ENCODE assay signal across 9 mouse cellular contexts in genomic region chr4:141425484-141426479, GRCm38 (mm10). TPM values are rescaled to one million over a fixed set of nuclear protein-coding genes. Genes with fewer than 3 reads are reported as not detected.
DNase-seq lines count a peak whose midpoint lies in the region; ATAC-seq and TF ChIP-seq lines count a peak whose summit lies in the region.
"Had no signal": no experiment of that assay in that cellular context is flagged by ENCODE, and none has a peak within 500 bp of the region (broad histone marks: within the 10 kb centered on the region; RNA-seq: fewer than 3 reads in every experiment).

No protein-coding gene starts in this region.

- peak; percentile 84 for ATAC-seq in midbrain, embryonic 12.5 days (ENCODE audit: low FRiP score, low read depth)
- ATAC-seq in stomach, embryonic 15.5 days (ENCODE audit: insufficient read depth, low FRiP score, low read depth), result peak; percentile 67

- H3K9me3 ChIP-seq in midbrain, embryonic 12.5 days, result no peaks in the 10 kb centered on the region
- H3K9me3 ChIP-seq in stomach, embryonic 15.5 days, result no peaks in the 10 kb centered on the region

- H3K4me1 ChIP-seq in heart, adult 2 months (ENCODE audit: control insufficient read depth, insufficient read depth, low read length), result peaks cover 3% of the 10 kb centered on the region; the same call in 1 of the 2 replicates
- peaks cover 8% of the 10 kb centered on the region for H3K4me1 ChIP-seq in midbrain, embryonic 12.5 days
- peaks cover 27% of the 10 kb centered on the region for H3K4me1 ChIP-seq in stomach, embryonic 15.5 days

- H3K4me2 ChIP-seq in midbrain, embryonic 12.5 days (replicated peaks), result peak overlapping the region; percentile 60
- peak overlapping the region; percentile 62 for H3K4me2 ChIP-seq in stomach, embryonic 15.5 days

- peak; percentile 99 for DNase-seq in heart, adult 11 months
- no peak for DNase-seq in heart, adult 8-10 months (ENCODE audit: low spot score)
- peak; percentile 53 for DNase-seq in embryo, embryonic 11 days
- peak; percentile 75 to 82 for DNase-seq in heart, adult 2 months
- DNase-seq in kidney, adult 18-20 months, result peak; percentile 71
- DNase-seq in left cerebral cortex, postnatal 36 days (ENCODE audit: low spot score in 2 of 2), result peak; percentile 77 to 79

- peak overlapping the region; percentile 35 for H3K9ac ChIP-seq in heart, adult 2 months (ENCODE audit: low read depth, low read length)
- peak overlapping the region; percentile 46 for H3K9ac ChIP-seq in midbrain, embryonic 12.5 days (replicated peaks)
- H3K9ac ChIP-seq in stomach, embryonic 15.5 days, result peak overlapping the region; percentile 13; the same call in 1 of the 2 replicates

- peak overlapping the region; percentile 38 for H3K4me3 ChIP-seq in heart, adult 2 months
- peak overlapping the region; percentile 39 for H3K4me3 ChIP-seq in midbrain, embryonic 12.5 days
- peak overlapping the region; percentile 34 for H3K4me3 ChIP-seq in stomach, embryonic 15.5 days (replicated peaks)

- H3K27me3 ChIP-seq in heart, adult 2 months (ENCODE audit: control insufficient read depth, insufficient read depth, low read length), result no peaks in the 10 kb centered on the region
- H3K27me3 ChIP-seq in midbrain, embryonic 12.5 days, result peaks cover 56% of the 10 kb centered on the region
- 0 out of 2 replicates have a peak, but pooled peaks cover 3% of the 10 kb centered on the region for H3K27me3 ChIP-seq in stomach, embryonic 15.5 days (replicated peaks)

- peak overlapping the region; percentile 90 for H3K27ac ChIP-seq in heart, adult 2 months
- no peak overlapping the region for H3K27ac ChIP-seq in midbrain, embryonic 12.5 days (replicated peaks)
- peak overlapping the region; percentile 62 for H3K27ac ChIP-seq in stomach, embryonic 15.5 days

- peak; percentile 21; the same call in 1 of the 2 replicates for TF ChIP-seq CTCF in heart, adult 2 months (IDR thresholded peaks at IDR 0.05)

- 4% methylated on average over 36 of the region's 36 CpGs for WGBS in heart, adult 2 months
- 6% methylated on average over 35 of the region's 36 CpGs for WGBS in midbrain, embryonic 12.5 days
- WGBS in stomach, embryonic 15.5 days, result 5% methylated on average over 36 of the region's 36 CpGs

- peak; percentile 82 for TF ChIP-seq POLR2A in heart, adult 2 months (IDR thresholded peaks at IDR 0.05; ENCODE audit: insufficient read depth, low read depth, low read length)

- H3K79me2 ChIP-seq in heart, adult 2 months (replicated peaks; ENCODE audit: control insufficient read depth, insufficient read depth, low read length), result no peaks in the 10 kb centered on the region

- peak; percentile 80 for TF ChIP-seq EP300 in heart, adult 2 months (IDR thresholded peaks at IDR 0.05; ENCODE audit: insufficient read depth, low read depth, low read length)

- H3K36me3 ChIP-seq in heart, adult 2 months (ENCODE audit: control insufficient read depth, insufficient read depth, low read length), result no peaks in the 10 kb centered on the region
- H3K36me3 ChIP-seq in midbrain, embryonic 12.5 days, result no peaks in the 10 kb centered on the region
- H3K36me3 ChIP-seq in stomach, embryonic 15.5 days, result no peaks in the 10 kb centered on the region

- intact Hi-C loops in heart, adult 2 months (cut with DNase I), result no loop called here
- intact Hi-C loops in left cerebral cortex, postnatal 36 days (cut with DNase I), result no loop called here

RNA-seq across cellular contexts. Expression of gene Hspb7, which starts 5.2 kb away (rescaled TPM):
- 1,000 to 10,000 TPM; 1,512 to 1,942 (median 1,609) TPM for total RNA-seq in heart, adult 8-10 months (2022)
- total RNA-seq in heart, adult 2 months (2021), result 1,000 to 10,000 TPM; 1,066 to 1,498 TPM
- 973 and 1,028 TPM in 2 replicates for polyA plus RNA-seq in heart, adult 2 months (2012; rRNA removed)
- total RNA-seq in left cerebral cortex, postnatal 36 days (2021), result under 1 TPM; 0.18 to 0.47 TPM
- polyA plus RNA-seq in midbrain, embryonic 12.5 days (2016; fragmentation: Nextera tagmentation; extraction: Ambion mirVana), result 0.13 TPM in 1 of 2 replicates, not detected in the other
- polyA plus RNA-seq in stomach, embryonic 15.5 days (2015; fragmentation: Nextera tagmentation; extraction: Ambion mirVana), result 2.4 and 2.8 TPM in 2 replicates
- total RNA-seq: MEL had no signal

RNA-seq across cellular contexts. Expression of gene Clcnkb, which starts 10.0 kb away (rescaled TPM):
- total RNA-seq in heart, adult 8-10 months (2022), result 1 to 10 TPM in 1 of 4 experiments, under 1 TPM in 3; 0.33 to 1.5 (median 0.59) TPM
- total RNA-seq in heart, adult 2 months (2021), result under 1 TPM; 0.43 to 0.57 TPM
- polyA plus RNA-seq in heart, adult 2 months (2012; rRNA removed), result 2.1 and 4.6 TPM in 2 replicates
- total RNA-seq in left cerebral cortex, postnatal 36 days (2021), result under 1 TPM in 1 of 2 experiments, not detected in 1; 0.84 TPM
- polyA plus RNA-seq in midbrain, embryonic 12.5 days (2016; fragmentation: Nextera tagmentation; extraction: Ambion mirVana), result not detected in 2 replicates
- 0.14 TPM in 1 of 2 replicates, not detected in the other for polyA plus RNA-seq in stomach, embryonic 15.5 days (2015; fragmentation: Nextera tagmentation; extraction: Ambion mirVana)
- total RNA-seq: MEL had no signal

RNA-seq across cellular contexts. Expression of gene Srarp, which starts 10.1 kb away (rescaled TPM):
- 1 to 10 TPM in 1 of 4 experiments, under 1 TPM in 3; 0.82 to 1.5 (median 0.93) TPM for total RNA-seq in heart, adult 8-10 months (2022)
- total RNA-seq in heart, adult 2 months (2021), result 1 to 10 TPM; 1.6 to 2.2 TPM
- polyA plus RNA-seq in heart, adult 2 months (2012; rRNA removed), result 0.94 and 2.4 TPM in 2 replicates
- 1 to 10 TPM; 4.2 to 5.2 TPM for total RNA-seq in left cerebral cortex, postnatal 36 days (2021)
- 0.20 TPM in 1 of 2 replicates, not detected in the other for polyA plus RNA-seq in midbrain, embryonic 12.5 days (2016; fragmentation: Nextera tagmentation; extraction: Ambion mirVana)
- polyA plus RNA-seq in stomach, embryonic 15.5 days (2015; fragmentation: Nextera tagmentation; extraction: Ambion mirVana), result not detected in 2 replicates
- total RNA-seq: MEL had no signal

RNA-seq across cellular contexts. Expression of gene Zbtb17, which starts 18.7 kb away (rescaled TPM):
- 10 to 100 TPM; 24.8 to 28.4 (median 26.5) TPM for total RNA-seq in heart, adult 8-10 months (2022)
- 10 to 100 TPM; 22.9 to 26.4 TPM for total RNA-seq in heart, adult 2 months (2021)
- polyA plus RNA-seq in heart, adult 2 months (2012; rRNA removed), result 23.3 and 29.9 TPM in 2 replicates
- total RNA-seq in left cerebral cortex, postnatal 36 days (2021), result 10 to 100 TPM; 41.1 to 42.4 TPM
- 61.1 and 63.8 TPM in 2 replicates for polyA plus RNA-seq in midbrain, embryonic 12.5 days (2016; fragmentation: Nextera tagmentation; extraction: Ambion mirVana)
- 27.5 and 30.9 TPM in 2 replicates for polyA plus RNA-seq in stomach, embryonic 15.5 days (2015; fragmentation: Nextera tagmentation; extraction: Ambion mirVana)

RNA-seq across cellular contexts. Expression of gene Clcnka, which starts 27.3 kb away (rescaled TPM):
- not detected for total RNA-seq in heart, adult 8-10 months (2022)
- not detected for total RNA-seq in heart, adult 2 months (2021)
- polyA plus RNA-seq in heart, adult 2 months (2012; rRNA removed), result 0.04 TPM in 1 of 2 replicates, not detected in the other
- not detected for total RNA-seq in left cerebral cortex, postnatal 36 days (2021)
- polyA plus RNA-seq in midbrain, embryonic 12.5 days (2016; fragmentation: Nextera tagmentation; extraction: Ambion mirVana), result not detected in 2 replicates
- polyA plus RNA-seq in stomach, embryonic 15.5 days (2015; fragmentation: Nextera tagmentation; extraction: Ambion mirVana), result 0.21 and 0.35 TPM in 2 replicates
- total RNA-seq: MEL had no signal

Comparison
In these comparisons a context has a peak if more than half of its experiments do, and no peak if none do; other contexts are left out.
1. RNA of gene Hspb7, which starts 5.2 kb away (total RNA-seq): 1,512 to 1,942 TPM in heart, adult 8-10 months and 1,066 to 1,498 TPM in heart, adult 2 months; 0.18 to 0.47 TPM in left cerebral cortex, postnatal 36 days; every median in the first group is over 100 times any median in the second.
2. Peak in every context shown above with its lines, with median percentiles within 50 percentile points of each other: H3K4me3 ChIP-seq and H3K9ac ChIP-seq.